Mouse (Mus musculus): ENCODE measurements around the gene Ip6k1.
A peak's percentile ranks its signal among the peaks of the same experiment; 100 is the strongest.

The Ip6k1 gene

DNA sequence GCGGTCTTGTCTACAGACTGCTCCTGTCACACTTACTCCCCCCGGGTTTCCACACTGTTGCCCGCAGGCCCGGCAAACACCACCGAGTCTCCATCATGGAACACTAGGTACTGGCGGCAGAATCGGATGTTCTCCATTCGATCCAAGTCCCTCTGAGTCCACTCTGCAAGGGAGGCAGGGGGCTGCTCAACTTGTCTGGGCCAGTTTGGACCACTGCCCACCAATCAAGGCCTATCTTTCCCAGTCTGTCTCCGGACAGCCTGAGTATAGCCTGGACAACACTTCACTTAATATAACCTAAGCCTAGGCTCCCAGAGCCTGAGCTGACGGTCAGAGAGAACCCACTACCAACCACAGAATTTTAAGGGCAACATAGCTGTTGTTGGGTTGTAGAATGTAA is 91.3 kb downstream of the Ip6k1 start:
- no peak for DNase-seq (ENCODE audit: extremely low spot score, low read depth, low spot score)

DNA sequence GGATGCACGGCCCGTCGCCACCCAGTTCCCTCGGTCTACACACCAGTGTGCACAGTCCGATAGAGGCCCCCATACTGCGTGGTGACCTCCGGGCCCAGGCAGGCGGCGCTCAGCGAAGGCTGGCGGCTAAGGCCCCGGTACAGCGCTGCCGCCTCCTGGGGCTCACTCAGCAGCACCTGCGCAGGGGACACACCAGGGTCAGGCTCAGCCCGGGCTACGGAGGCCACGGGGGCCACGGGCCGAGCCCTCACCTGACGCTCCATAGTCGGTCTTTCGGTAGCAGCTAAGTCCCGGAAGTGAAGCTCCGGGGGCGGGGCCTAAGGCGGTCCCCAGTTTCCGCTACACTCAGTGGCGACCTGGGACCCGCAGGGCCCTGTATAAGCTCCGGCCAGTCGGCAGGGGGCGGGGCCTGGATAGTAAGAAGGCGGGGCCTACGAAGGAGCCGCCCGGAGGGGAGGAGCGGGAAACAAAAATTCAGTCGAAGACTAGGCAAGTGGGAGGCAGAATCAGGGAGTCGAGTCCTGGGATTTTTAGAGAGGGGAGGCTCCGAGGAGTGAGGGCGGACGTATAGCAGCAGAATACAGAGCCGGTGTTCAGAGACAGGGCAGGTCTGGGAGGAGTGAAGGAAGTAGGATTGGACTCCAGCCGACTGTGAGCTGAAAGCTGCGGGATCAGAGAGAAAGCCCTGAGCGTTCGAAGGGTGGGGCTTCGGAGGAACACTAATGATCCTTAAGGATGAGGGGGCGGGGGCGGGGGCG is 92.1 kb downstream of the Ip6k1 start, which contains the start of gene Apeh:
Gene Apeh (minus strand): TSS at position 423 of the 758 bp plus-strand sequence.
- DNase-seq (ENCODE audit: extremely low spot score, low read depth, low spot score): peak; percentile 77

DNA sequence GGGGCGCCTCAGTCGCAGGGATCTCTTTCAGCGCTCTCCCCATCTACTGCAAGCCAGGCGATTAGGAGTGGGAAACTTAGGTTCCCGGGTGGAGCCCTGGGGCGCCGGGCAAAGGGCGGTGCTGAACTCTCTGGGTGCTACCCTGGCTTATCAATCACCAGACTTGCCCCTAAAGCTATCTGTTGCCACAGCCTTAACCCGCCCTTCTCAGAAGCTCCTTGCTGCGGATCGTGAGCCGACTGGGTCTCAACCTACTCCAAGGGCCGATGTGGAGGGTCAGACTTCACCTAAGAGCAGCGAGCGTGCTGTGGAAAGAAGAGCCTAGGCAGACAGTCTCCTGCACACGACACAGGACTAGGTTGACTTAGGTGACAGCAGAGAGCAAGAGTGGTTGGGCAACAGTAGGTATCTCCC is 92.7 kb downstream of the Ip6k1 start:
- DNase-seq (ENCODE audit: extremely low spot score, low read depth, low spot score): no peak

DNA sequence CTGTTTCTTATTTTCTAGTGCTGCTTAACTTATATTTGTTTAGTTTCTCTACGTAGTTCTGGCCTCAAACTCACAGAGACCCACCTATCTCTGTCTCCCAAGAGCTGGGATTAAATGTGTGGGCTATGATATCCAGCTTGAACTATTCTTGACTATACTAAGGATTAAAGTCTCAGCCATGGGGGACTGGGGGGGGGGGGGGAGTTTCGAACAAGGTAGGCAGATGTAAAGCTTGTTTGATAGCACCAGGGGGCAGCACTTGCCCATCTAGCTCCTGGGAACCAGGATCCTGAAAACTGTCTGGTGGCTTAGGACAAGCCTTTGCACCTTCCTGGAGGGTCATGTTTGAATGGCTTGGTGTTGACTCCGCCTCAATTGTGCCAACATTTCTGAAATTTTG is 93.2 kb downstream of the Ip6k1 start:
- no peak for DNase-seq (ENCODE audit: extremely low spot score, low read depth, low spot score)

DNA sequence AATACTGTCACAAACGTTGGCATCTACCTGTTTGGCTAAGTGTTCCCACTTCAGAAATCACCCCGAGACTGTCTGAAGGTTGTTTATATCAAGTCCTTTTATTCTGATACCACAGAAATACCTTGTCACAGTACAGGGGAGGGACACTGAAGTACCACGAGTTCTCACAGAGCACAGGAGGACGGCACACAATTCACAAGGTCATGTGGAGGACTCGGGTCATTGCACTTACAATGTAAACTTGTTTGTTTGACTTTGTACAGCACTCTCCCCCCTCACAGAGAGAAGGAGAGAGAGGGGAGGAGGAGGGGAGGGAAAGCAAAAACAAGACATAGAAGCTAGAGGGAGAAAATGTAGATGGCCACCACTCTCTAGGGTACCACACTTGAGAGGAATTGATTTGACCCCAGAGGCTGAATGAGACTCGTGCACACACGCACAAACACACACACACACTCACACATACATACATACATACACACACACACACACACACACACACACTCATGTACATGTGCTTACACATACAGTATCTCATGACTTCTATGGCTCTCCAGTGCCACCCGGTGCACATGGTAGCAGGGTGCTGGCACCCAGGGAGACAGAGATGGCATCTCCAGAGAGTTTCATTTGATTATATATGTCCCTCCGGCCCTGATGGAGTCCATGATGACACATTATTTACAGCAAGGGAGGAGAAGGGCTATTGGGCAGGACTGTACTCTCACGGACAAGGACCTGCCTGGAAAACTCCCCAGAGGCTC is 93.8 kb downstream of the Ip6k1 start:
- DNase-seq (ENCODE audit: extremely low spot score, low read depth, low spot score): no peak
